In the genomic region with DNA sequence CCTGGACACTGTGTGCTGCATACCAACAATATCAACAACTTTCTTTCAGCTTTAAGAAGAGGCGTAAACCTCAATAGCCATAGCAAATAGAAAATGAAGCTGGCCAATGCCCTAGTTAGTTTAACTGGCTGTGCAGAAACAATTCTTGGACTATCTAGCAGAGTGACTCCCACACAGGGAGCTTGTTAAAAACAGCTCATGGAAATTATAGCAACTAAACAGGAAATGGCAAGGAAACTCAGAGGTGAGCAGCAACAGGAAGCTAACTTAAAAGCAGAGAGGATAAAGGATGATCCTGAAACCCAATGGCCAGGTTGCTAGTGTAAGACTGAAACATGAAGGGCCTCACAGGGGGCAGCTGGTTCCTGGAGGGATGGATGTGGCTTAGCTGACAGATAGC, we compare ENCODE assay signal across 10 mouse cellular contexts.
"Had no signal": no experiment of that assay in that cellular context is flagged by ENCODE, and none has a peak within 500 bp of the region (broad histone marks: within the 10 kb centered on the region; RNA-seq: fewer than 3 reads in every experiment).

No protein-coding gene starts in this region.

- ATAC-seq: midbrain, embryonic 16.5 days had no signal

- DNase-seq: lung, adult 18-20 months; lung, embryonic 14.5 days; lung, postnatal 10 days; lung, postnatal 4 days; midbrain, embryonic 14.5 days; retina, postnatal 1 day; right cerebral cortex, postnatal 14 days; thymus, adult 2 months; thymus, postnatal 25 days had no signal
